ENCODE assay signal across 8 mouse cellular contexts in the genomic region with DNA sequence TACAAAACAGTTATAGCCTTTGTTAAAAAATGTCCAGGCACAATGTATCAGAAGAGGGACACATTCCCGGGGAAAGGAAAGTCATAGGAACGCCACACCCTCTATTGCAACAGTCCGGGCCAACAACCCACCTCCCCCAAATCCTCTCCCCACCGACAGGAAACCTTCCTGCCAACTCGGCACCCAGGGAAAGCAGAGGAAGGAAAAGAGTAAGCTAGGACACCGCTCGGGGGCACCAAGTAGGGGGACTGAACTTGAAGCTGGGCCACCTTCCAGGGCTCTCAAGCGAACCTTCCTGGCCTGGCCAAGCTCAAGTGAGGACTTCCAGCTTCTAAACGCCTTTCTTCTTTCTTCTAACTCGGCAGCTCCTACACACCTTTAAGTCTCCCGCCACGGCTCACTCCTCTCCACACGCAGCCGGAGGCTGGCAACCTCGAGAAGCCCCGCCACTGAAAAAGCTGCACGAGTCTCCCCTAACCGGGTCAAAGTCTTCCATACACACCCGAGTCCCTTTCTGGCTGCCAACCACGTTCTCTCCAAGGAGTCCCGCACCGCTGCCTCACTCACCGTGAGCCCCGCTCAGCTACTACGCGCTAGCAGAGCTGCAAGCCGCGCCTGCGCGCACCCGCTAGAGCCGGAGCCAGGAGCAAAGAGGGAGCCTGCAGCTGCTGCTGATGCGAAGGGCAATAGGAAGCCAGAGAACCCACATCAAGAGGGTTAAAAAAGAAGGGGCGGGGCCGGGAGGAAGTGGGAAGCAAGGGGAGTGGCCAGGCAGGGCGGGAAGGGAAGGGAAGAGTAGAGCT. TPM values are rescaled to one million over a fixed set of nuclear protein-coding genes. Genes with fewer than 3 reads are reported as not detected.
DNase-seq lines count a peak whose midpoint lies in the region; ATAC-seq and TF ChIP-seq lines count a peak whose summit lies in the region.

Gene Prrg1, minus strand, starts transcription at position 695 of the 803 bp plus-strand sequence.

- peak within 1 kb of the TSS; percentile 41 for H3K9ac ChIP-seq in hindbrain, postnatal 0 days (replicated peaks; ENCODE audit: low read length)

- TF ChIP-seq CTCF in hindbrain, postnatal 0 days (IDR thresholded peaks at IDR 0.05; ENCODE audit: low read depth), result no peak

- 30% methylated on average over 35 of the region's 36 CpGs for WGBS in hindbrain, postnatal 0 days

- intact Hi-C loops in left cerebral cortex, postnatal 10 days (cut with DNase I), result no loop called here

- H3K4me1 ChIP-seq in hindbrain, postnatal 0 days (ENCODE audit: insufficient read depth, low read length), result no peaks in the 10 kb centered on the region

- H3K4me2 ChIP-seq in hindbrain, postnatal 0 days (ENCODE audit: low read depth, low read length), result peak within 1 kb of the TSS; percentile 55

- no peaks in the 10 kb centered on the region for H3K36me3 ChIP-seq in hindbrain, postnatal 0 days (ENCODE audit: insufficient read depth, low read length)

- DNase-seq in ZHBTc4 (ENCODE audit: low read depth, low spot score), result peak; percentile 88
- peak; percentile 40 to 62 for DNase-seq in gastrocnemius, adult 8-10 months (ENCODE audit: low spot score in 2 of 2)
- peak; percentile 82 for DNase-seq in hindbrain, postnatal 0 days (ENCODE audit: low spot score)
- peak; percentile 36 to 80 for DNase-seq in left cerebral cortex, postnatal 10 days (ENCODE audit: extremely low spot score in 1 of 2, low spot score in 2 of 2)
- DNase-seq in right cerebral cortex, postnatal 36 days (ENCODE audit: low spot score in 2 of 2), result peak; percentile 17 to 25
- DNase-seq in urinary bladder, postnatal 4 days (ENCODE audit: low spot score in 2 of 2), result peak; percentile 61 to 75

- H3K27me3 ChIP-seq in hindbrain, postnatal 0 days (ENCODE audit: insufficient read depth, low read length), result no peaks in the 10 kb centered on the region

- peak within 1 kb of the TSS; percentile 50 for H3K4me3 ChIP-seq in hindbrain, postnatal 0 days (ENCODE audit: low read length)

- H3K9me3 ChIP-seq in hindbrain, postnatal 0 days (ENCODE audit: low read length), result no peaks in the 10 kb centered on the region

- ATAC-seq in common myeloid progenitor, adult 5-6 weeks (replicated peaks; ENCODE audit: low read depth, poor library complexity, severe bottlenecking), result peak; percentile 99
- peak; percentile 96 for ATAC-seq in hindbrain, postnatal 0 days
- peak; percentile 97 for ATAC-seq in megakaryocyte progenitor cell, adult 5-6 weeks (replicated peaks; ENCODE audit: poor library complexity)

- peak within 1 kb of the TSS; percentile 59 for H3K27ac ChIP-seq in hindbrain, postnatal 0 days

RNA-seq across cellular contexts. Expression of gene Prrg1, which starts in this region (rescaled TPM):
- 5.7 and 5.8 TPM in 2 replicates for total RNA-seq in common myeloid progenitor, adult 5-6 weeks (2017)
- total RNA-seq in gastrocnemius, adult 8-10 months (2022), result 1 to 10 TPM; 2.8 to 7.7 (median 5.0) TPM
- total RNA-seq in hindbrain, postnatal 0 days (2014; rRNA removed), result 10.8 and 11.0 TPM in 2 replicates
- polyA plus RNA-seq in hindbrain, postnatal 0 days (2015; fragmentation: Nextera tagmentation; extraction: Ambion mirVana), result 3.7 and 4.0 TPM in 2 replicates
- 1 to 10 TPM; 2.7 to 3.1 TPM for total RNA-seq in left cerebral cortex, postnatal 10 days (2021)
- 13.0 and 13.4 TPM in 2 replicates for total RNA-seq in megakaryocyte progenitor cell, adult 5-6 weeks (2015)
- total RNA-seq in megakaryocyte progenitor cell, adult 5-6 weeks (2017), result 6.6 and 11.3 TPM in 2 replicates

Comparison
In these comparisons a context has a peak if more than half of its experiments do, and no peak if none do; other contexts are left out.
1. Peak in every context shown above with its lines: DNase-seq, ATAC-seq, H3K4me3 ChIP-seq and H3K27ac ChIP-seq.
2. DNase-seq: peak in every context shown above with its lines; median percentile 88 in ZHBTc4; 82 in hindbrain, postnatal 0 days; 68 in urinary bladder, postnatal 4 days; 58 in left cerebral cortex, postnatal 10 days; 51 in gastrocnemius, adult 8-10 months; 21 in right cerebral cortex, postnatal 36 days.